Mouse (Mus musculus) erythroid progenitor cell, adult 5-6 weeks (primary cell): ENCODE results near the gene Qrich1. TPM values are rescaled to one million over a fixed set of nuclear protein-coding genes. Genes with fewer than 3 reads are reported as not detected.

Experiments
- ATAC-seq: replicated peaks from 2 replicates; pipeline ENCODE4 v1.8.0; 2016; ENCODE audit warnings: moderate number of reproducible peaks, mild to moderate bottlenecking, moderate TSS enrichment, inconsistent platforms; ENCODE audit not compliant: poor library complexity, low FRiP score, severe bottlenecking
- total RNA-seq, 2 experiments: library from RNA; stranded (forward) in 1 of 2; stranded (reverse) in 1 of 2; fragments of 150-400 nt in 1 of 2; fragments of 186-747, 209-891 nt in 1 of 2; gene quantifications; 2 replicates each; pipeline versions ENCODE4 v1.2.3 to v1.2.4; 2015 to 2017; ENCODE audit warnings: low replicate concordance in 2 of 2

The Qrich1 gene
- total RNA-seq, 2 experiments from 2014 or later: 92.6 to 117 TPM

- ATAC-seq: no peak
Measured at GRCm38 (mm10) chr9:108559169-108559568, 42.6 kb downstream of the Qrich1 start.

GRCm38 (mm10) chr9:108560227-108560841, 43.7 kb downstream of the Qrich1 start, which contains the start of gene Impdh2:
Gene Impdh2, plus strand, starts transcription at chr9:108560286.
- peak; percentile 99 for ATAC-seq

GRCm38 (mm10) chr9:108563671-108564070, 47.1 kb downstream of the Qrich1 start:
- no peak for ATAC-seq

- no peak for ATAC-seq
Measured at GRCm38 (mm10) chr9:108564131-108564530, 47.5 kb downstream of the Qrich1 start.

- ATAC-seq: peak; percentile 5
Measured at GRCm38 (mm10) chr9:108565881-108566814, 49.5 kb downstream of the Qrich1 start.

GRCm38 (mm10) chr9:108566815-108567776, 50.5 kb downstream of the Qrich1 start, which contains the start of gene Ndufaf3:
Gene Ndufaf3, minus strand, starts transcription at chr9:108567434.
- ATAC-seq: peak; percentile 74

- no peak for ATAC-seq
Measured at GRCm38 (mm10) chr9:108567931-108568419, 51.4 kb downstream of the Qrich1 start.

- ATAC-seq: no peak
Measured at GRCm38 (mm10) chr9:108568511-108568921, 51.9 kb downstream of the Qrich1 start.

- peak; percentile 60 for ATAC-seq
Measured at GRCm38 (mm10) chr9:108569381-108570206, 53.0 kb downstream of the Qrich1 start, which contains the start of gene Dalrd3. Gene Dalrd3, plus strand, starts transcription at chr9:108569886.

GRCm38 (mm10) chr9:108570207-108570896, 53.7 kb downstream of the Qrich1 start:
- peak; percentile 35 for ATAC-seq

GRCm38 (mm10) chr9:108571401-108571973, 54.9 kb downstream of the Qrich1 start:
- ATAC-seq: no peak

GRCm38 (mm10) chr9:108572321-108572720, 55.7 kb downstream of the Qrich1 start:
- ATAC-seq: no peak

- no peak for ATAC-seq
Measured at GRCm38 (mm10) chr9:108573774-108574690, 57.4 kb downstream of the Qrich1 start.

- no peak for ATAC-seq
Measured at GRCm38 (mm10) chr9:108574921-108575320, 58.3 kb downstream of the Qrich1 start.

GRCm38 (mm10) chr9:108575321-108576297, 59.0 kb downstream of the Qrich1 start:
- ATAC-seq: no peak
